Mouse (Mus musculus): ENCODE results near the gene Ric8b.

Ric8b gene

DNA sequence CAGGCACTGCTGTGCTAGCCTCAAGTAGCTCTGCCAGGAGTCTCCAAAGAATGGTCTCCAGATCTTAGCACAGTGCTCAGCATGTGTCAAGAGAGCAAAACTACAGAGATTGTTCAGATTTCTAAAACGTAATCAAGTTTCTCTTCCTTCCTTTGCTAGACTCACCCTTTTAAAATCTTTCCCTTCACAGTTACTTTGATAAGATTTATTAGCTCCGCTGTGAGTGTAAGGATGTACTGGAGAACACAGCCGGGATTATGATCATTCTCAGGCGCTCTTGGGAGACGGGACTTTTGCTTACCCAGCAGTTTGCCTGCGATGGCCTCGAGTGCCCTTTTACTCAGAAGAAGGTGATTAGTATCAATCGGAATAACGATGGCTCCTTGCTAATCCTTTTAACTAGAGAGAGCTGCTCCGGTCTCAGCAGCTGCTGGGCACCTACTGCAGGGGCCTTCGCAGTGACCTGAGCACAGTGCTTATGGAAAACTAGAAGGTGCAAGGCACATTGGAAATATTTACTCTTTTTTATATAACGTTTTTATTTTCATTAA is 43.0 kb downstream of the Ric8b start:
- no peak for DNase-seq (ENCODE audit: low spot score in 2 of 2)

- DNase-seq (ENCODE audit: low spot score in 2 of 2) = no peak
Observed at GRCm38 (mm10) chr10:84963126-84963525, 45.7 kb downstream of the Ric8b start.

GRCm38 (mm10) chr10:84963726-84964125 is 46.3 kb downstream of the Ric8b start:
- DNase-seq (ENCODE audit: low spot score in 2 of 2) = peak; percentile 32 to 38

GRCm38 (mm10) chr10:84966542-84966941 is 49.1 kb downstream of the Ric8b start:
- DNase-seq (ENCODE audit: low spot score in 2 of 2) = no peak

GRCm38 (mm10) chr10:84967645-84968044 is 50.2 kb downstream of the Ric8b start:
- no peak for DNase-seq (ENCODE audit: low spot score in 2 of 2)

DNA sequence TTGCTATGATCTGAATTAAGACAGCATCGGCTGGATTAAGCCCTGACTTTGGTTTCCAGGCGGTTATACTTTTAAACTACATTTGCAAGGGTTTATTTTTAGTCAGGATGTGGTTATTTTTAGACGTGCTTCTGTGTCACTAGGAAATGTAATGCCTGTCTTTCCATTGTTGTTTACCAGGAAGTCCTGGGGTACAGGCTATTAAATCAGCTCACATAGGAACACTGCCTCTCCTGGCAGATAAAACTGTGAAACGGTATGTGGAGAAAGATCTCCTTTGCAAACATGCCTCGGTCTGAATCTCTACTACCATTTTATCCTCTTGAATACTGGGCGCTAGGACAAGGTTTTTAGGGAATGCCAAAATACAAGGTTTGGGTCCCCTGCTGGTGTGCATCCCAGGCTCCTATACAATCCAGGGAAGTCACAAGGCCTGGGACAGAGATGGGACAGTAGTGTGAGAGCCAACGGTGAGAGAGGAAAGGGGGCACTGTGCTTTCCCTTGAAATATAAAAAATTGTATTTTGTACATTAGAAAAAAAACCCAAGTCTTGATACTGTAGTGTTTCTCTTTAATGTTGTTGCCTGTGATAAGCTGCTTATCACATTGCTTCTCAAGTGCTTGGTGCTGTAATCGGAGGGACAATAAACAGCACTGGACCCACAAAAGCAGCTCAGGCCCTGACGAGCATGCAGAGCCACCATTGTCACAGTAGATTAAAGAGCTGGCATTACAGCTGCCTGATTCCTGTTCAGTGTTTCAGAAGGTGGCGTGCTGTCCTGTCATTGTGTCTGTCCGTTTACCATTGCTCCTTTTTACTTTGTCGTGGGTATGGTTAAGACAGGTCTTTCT is 51.7 kb downstream of the Ric8b start:
- no peak for DNase-seq (ENCODE audit: low spot score in 2 of 2)

DNA sequence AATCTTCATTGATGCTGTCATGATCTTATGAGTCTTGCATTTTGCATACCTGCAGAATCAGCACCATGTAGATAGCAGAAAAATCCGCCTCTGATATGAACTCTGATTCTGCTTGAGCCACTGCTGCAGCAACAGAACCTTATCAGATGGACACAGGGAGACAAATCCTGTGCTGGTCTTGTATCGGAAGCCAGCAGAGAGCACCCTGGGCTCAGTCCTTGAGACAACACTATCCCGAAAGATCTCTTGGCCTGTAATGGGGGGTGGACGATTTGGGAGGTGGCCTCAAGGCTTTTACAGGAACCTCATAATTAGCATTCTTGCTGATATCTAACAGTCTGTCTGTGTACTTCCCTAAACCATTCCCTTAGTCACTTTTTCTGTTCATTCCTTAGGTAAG is 57.8 kb downstream of the Ric8b start:
- DNase-seq (ENCODE audit: low spot score in 2 of 2) = no peak

DNA sequence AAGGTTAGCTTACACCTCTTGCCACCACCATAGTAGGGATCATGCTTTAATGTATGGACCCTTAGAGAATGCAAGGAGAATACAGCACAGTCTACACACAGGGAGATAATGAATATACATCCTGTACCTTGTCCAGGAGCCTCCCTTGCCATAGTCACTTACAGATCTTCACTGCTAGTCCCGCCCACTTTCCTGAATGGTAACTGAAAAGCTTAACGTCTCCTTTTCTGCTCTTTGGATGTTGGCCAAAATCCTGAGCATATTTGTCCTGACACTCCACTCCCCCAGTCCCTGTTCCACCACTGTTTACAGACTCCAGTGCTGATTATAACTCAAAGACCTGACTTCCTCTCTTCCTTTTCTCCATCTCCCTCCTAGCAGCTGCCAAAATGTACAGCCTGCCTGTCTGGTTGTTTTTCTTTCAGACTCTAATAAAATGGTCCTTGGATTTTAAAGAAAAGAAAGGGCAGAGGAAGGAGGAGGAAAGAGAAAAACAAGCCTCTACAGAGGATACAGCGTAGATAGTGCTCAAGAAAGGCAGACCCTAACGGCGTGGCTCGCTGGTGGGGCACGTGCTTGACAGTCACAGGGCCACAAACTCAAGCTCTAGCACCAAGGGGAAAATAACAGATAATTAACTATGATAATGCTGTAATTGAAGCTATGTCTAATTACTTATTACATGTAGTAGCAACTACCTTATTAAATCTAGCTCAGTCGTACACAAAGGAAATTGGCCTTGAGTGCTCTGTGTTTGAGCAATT is 59.4 kb downstream of the Ric8b start:
- no peak for DNase-seq (ENCODE audit: low spot score in 2 of 2)

DNA sequence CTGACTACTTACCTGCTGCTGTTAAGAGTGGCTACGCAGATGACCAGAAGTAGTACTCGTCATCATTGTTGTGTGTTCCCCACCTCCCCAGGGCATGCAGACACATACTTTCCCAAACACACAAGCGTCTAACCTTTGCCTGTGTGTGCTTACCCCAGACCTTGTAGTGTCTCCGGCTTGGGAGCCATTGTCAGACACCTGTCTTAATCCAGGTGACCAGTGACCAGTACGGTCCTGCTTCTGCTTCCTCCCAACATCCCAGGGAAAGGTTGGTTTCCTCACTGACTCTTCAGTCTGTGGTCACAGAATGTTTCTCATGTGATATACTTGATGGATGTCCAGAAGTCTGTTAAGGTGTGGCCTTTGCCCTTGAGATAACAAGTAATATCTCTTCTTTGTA is 62.9 kb downstream of the Ric8b start:
- no peak for DNase-seq (ENCODE audit: low spot score in 2 of 2)

DNA sequence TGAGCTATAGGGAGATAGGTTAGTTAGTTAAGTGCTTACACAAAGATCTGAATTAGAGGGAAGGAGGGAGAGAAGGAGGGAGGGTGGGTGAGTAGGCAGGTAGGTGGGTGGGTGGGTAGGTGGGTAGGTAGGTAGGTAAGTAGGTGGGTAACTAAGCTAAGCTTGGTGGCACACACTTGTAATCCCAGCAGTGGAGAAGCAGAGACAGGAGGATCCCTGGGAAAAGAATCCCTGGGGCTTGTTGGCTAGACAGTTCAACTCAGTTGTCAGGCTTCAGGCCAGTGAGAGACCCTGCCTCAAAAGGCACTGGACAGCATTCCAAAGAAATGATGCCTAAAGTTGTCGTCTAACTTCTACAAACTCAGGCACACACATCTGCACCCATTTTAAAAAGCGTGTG is 64.0 kb downstream of the Ric8b start:
- DNase-seq (ENCODE audit: low spot score in 2 of 2) = no peak

- no peak for DNase-seq (ENCODE audit: low spot score in 2 of 2)
Observed at GRCm38 (mm10) chr10:84982675-84983074, 65.3 kb downstream of the Ric8b start.

GRCm38 (mm10) chr10:84985956-84986355 is 68.5 kb downstream of the Ric8b start:
- DNase-seq (ENCODE audit: low spot score in 2 of 2) = peak in 1 of 2 experiments; percentile 53

DNA sequence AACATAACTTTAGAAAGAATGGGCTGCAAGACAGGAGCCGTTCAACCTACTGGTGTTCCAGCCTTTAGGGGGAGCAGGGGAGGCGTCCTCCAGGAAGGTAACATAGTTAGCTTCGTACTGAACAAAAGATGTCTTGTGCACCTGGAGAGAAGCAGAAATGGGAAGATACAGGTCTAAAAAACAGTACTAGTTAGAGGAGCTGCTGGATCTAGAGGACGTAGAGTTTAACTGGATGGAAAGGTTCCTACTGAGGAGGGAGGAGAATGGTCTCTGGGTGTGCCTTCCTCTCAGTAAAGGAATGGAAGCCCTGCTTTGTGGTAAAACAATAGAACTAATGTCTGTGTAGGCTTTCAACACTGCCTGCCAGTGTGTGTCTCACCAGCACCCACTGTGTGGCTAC is 70.2 kb downstream of the Ric8b start:
- DNase-seq (ENCODE audit: low spot score in 2 of 2) = no peak

GRCm38 (mm10) chr10:84988650-84989049 is 71.2 kb downstream of the Ric8b start:
- no peak for DNase-seq (ENCODE audit: low spot score in 2 of 2)

DNA sequence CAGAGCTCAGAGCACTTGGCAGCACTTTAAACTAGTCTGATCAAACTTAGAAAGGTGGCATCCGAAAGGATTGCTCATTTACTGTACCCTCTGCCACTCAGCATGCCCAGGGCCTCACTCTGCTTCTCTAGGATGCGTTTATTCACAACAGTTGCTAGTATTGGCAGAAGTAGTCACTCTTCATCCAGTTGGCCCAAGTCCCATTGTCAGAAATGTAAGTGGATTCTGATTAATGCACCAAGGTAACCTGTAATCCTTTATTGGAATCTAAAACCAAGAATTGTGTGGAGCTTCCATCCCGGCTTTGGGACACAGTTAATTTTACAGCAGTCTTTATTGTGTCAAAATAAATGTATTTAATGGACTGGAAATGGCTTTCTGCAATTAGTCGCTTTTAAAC is 76.9 kb downstream of the Ric8b start:
- no peak for DNase-seq (ENCODE audit: low spot score in 2 of 2)

DNA sequence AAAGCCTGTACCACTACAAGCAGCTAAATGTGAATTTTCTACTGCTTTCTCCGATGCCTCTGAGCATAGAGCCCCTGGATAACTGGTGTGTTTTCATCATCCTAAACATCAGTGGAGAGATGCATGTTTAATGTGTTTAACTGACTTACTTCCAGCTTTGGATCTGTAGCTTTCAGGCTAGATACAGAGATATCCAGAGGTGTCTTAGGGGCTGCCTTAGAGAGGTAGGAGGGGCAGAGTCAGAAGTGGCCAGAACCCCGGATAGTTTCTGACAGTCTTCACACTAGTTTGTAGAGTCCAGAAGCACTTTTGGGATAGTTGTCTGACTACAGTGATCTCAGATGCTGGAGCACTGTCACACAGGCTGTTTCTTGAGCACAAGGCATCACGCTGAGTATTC is 77.6 kb downstream of the Ric8b start:
- DNase-seq (ENCODE audit: low spot score in 2 of 2) = no peak

DNA sequence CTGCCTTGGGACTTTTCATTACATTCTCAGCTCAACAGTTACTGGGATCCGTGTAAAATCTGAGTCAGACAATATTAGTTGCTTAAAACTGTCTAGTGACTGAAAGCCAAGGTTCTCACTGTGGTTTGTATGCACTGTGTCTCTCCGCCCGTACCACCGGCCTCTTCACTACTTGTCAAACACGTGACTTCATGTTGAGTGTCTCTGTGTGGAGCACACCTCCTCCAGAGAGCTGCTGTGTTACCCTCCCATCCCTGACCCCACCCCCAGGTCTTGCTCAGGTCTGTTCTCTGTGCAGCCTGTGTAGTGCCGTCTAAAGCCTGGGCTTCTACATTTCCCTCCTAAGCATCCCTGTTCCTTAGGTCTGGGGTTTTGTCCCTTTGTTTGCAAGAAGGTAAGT is 79.0 kb downstream of the Ric8b start:
- no peak for DNase-seq (ENCODE audit: low spot score in 2 of 2)

GRCm38 (mm10) chr10:84997571-84998224 is 80.3 kb downstream of the Ric8b start:
- no peak for DNase-seq (ENCODE audit: low spot score in 2 of 2)

DNA sequence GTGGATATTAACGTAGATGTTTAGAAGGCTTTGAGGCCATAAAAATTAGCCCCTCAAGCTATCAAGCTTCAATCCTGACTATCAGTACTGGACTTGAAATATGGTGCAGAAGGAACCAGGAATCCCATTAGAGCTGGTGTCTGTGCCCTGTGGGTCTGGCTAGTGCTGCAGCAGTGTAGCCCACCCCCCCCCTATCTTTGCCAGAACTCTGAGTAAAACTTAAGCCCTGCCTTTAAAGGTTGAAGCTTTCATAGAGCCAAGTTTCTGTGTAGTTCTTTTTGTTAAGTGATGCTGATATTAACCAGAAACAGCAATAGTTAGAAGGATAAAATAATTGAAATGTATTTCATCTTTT is 80.8 kb downstream of the Ric8b start:
- DNase-seq (ENCODE audit: low spot score in 2 of 2) = no peak

GRCm38 (mm10) chr10:85001920-85002319 is 84.5 kb downstream of the Ric8b start:
- no peak for DNase-seq (ENCODE audit: low spot score in 2 of 2)

- no peak for DNase-seq (ENCODE audit: low spot score in 2 of 2)
Observed at GRCm38 (mm10) chr10:85003190-85004026, 86.0 kb downstream of the Ric8b start.
